Mouse (Mus musculus): ENCODE measurements at regions not wholly inside any gene's neighbourhood (a gene's known extent, or its start where the extent isn't known, plus 50 kb on each side); places are given as distances from the start of the nearest gene placed in this dataset.

GRCm38 (mm10) chr13:42593488-42594170 lies 86.8 kb upstream of the Phactr1 start:
- no peak overlapping the region for H3K27ac ChIP-seq (ENCODE audit: low read depth, low read length)
- H3K9me3 ChIP-seq (ENCODE audit: control insufficient read depth, low read length) = no peaks in the 10 kb centered on the region
- 78% methylated on average over 11 of the region's 11 CpGs for WGBS
- no peak for ATAC-seq (ENCODE audit: low read depth)
- no peaks in the 10 kb centered on the region for H3K27me3 ChIP-seq (ENCODE audit: control insufficient read depth, insufficient read depth, low read length)
- no peaks in the 10 kb centered on the region for H3K36me3 ChIP-seq (ENCODE audit: control insufficient read depth, insufficient read depth, low read length)
- H3K4me2 ChIP-seq (ENCODE audit: low read depth, low read length) = no peak overlapping the region
- no peak overlapping the region for H3K4me3 ChIP-seq (ENCODE audit: low read depth, low read length)
- H3K4me1 ChIP-seq (ENCODE audit: control insufficient read depth, insufficient read depth, low read length) = no peaks in the 10 kb centered on the region
- no peak overlapping the region for H3K9ac ChIP-seq (replicated peaks; ENCODE audit: low read depth, low read length)

GRCm38 (mm10) chr13:42595180-42595579 lies 85.2 kb upstream of the Phactr1 start:
- Histone ChIP-seq H3K9ac (replicated peaks; ENCODE audit: low read depth, low read length) (no peak overlapping the region), H3K4me2 (ENCODE audit: low read depth, low read length) (no peak overlapping the region), H3K27me3 (ENCODE audit: control insufficient read depth, insufficient read depth, low read length) (no peaks in the 10 kb centered on the region), H3K36me3 (ENCODE audit: control insufficient read depth, insufficient read depth, low read length) (no peaks in the 10 kb centered on the region), H3K27ac (ENCODE audit: low read depth, low read length) (no peak overlapping the region), H3K9me3 (ENCODE audit: control insufficient read depth, low read length) (no peaks in the 10 kb centered on the region), H3K4me3 (ENCODE audit: low read depth, low read length) (no peak overlapping the region), H3K4me1 (ENCODE audit: control insufficient read depth, insufficient read depth, low read length) (no peaks in the 10 kb centered on the region)
- ATAC-seq (ENCODE audit: low read depth) = no peak
- WGBS = 46% methylated on average over 3 of the region's 3 CpGs

GRCm38 (mm10) chr13:42597781-42598180 lies 82.6 kb upstream of the Phactr1 start:
- Histone ChIP-seq H3K36me3 (ENCODE audit: control insufficient read depth, insufficient read depth, low read length) (no peaks in the 10 kb centered on the region), H3K4me3 (ENCODE audit: low read depth, low read length) (no peak overlapping the region), H3K27me3 (ENCODE audit: control insufficient read depth, insufficient read depth, low read length) (no peaks in the 10 kb centered on the region), H3K4me1 (ENCODE audit: control insufficient read depth, insufficient read depth, low read length) (no peaks in the 10 kb centered on the region), H3K27ac (ENCODE audit: low read depth, low read length) (no peak overlapping the region), H3K9ac (replicated peaks; ENCODE audit: low read depth, low read length) (no peak overlapping the region), H3K4me2 (ENCODE audit: low read depth, low read length) (no peak overlapping the region), H3K9me3 (ENCODE audit: control insufficient read depth, low read length) (no peaks in the 10 kb centered on the region)
- no peak for ATAC-seq (ENCODE audit: low read depth)
- WGBS = 79% methylated on average over 3 of the region's 3 CpGs

GRCm38 (mm10) chr13:42603308-42603707 lies 77.1 kb upstream of the Phactr1 start:
- H3K4me2 ChIP-seq (ENCODE audit: low read depth, low read length) = no peak overlapping the region
- H3K4me3 ChIP-seq (ENCODE audit: low read depth, low read length) = no peak overlapping the region
- no peak overlapping the region for H3K27ac ChIP-seq (ENCODE audit: low read depth, low read length)
- no peaks in the 10 kb centered on the region for H3K4me1 ChIP-seq (ENCODE audit: control insufficient read depth, insufficient read depth, low read length)
- H3K9ac ChIP-seq (replicated peaks; ENCODE audit: low read depth, low read length) = no peak overlapping the region
- H3K27me3 ChIP-seq (ENCODE audit: control insufficient read depth, insufficient read depth, low read length) = no peaks in the 10 kb centered on the region
- H3K9me3 ChIP-seq (ENCODE audit: control insufficient read depth, low read length) = no peaks in the 10 kb centered on the region
- no peaks in the 10 kb centered on the region for H3K36me3 ChIP-seq (ENCODE audit: control insufficient read depth, insufficient read depth, low read length)
- WGBS = 85% methylated on average over 4 of the region's 4 CpGs
- no peak for ATAC-seq (ENCODE audit: low read depth)

- 46% methylated on average over 10 of the region's 10 CpGs for whole genome bisulfite sequencing
- no peak overlapping the region for H3K4me2 ChIP-seq (ENCODE audit: low read depth, low read length)
- no peak overlapping the region for H3K27ac ChIP-seq (ENCODE audit: low read depth, low read length)
- no peaks in the 10 kb centered on the region for H3K9me3 ChIP-seq (ENCODE audit: control insufficient read depth, low read length)
- no peaks in the 10 kb centered on the region for H3K27me3 ChIP-seq (ENCODE audit: control insufficient read depth, insufficient read depth, low read length)
- H3K4me3 ChIP-seq (ENCODE audit: low read depth, low read length) = no peak overlapping the region
- H3K36me3 ChIP-seq (ENCODE audit: control insufficient read depth, insufficient read depth, low read length) = no peaks in the 10 kb centered on the region
- no peak for ATAC-seq (ENCODE audit: low read depth)
- H3K9ac ChIP-seq (replicated peaks; ENCODE audit: low read depth, low read length) = no peak overlapping the region
- H3K4me1 ChIP-seq (ENCODE audit: control insufficient read depth, insufficient read depth, low read length) = no peaks in the 10 kb centered on the region
These were observed 72.7 kb upstream of the Phactr1 start for GRCm38 (mm10) chr13:42607735-42608134.

- no peaks in the 10 kb centered on the region for H3K36me3 ChIP-seq (ENCODE audit: control insufficient read depth, insufficient read depth, low read length)
- no peaks in the 10 kb centered on the region for H3K27me3 ChIP-seq (ENCODE audit: control insufficient read depth, insufficient read depth, low read length)
- ATAC-seq (ENCODE audit: low read depth) = no peak
- no peak overlapping the region for H3K4me3 ChIP-seq (ENCODE audit: low read depth, low read length)
- H3K27ac ChIP-seq (ENCODE audit: low read depth, low read length) = no peak overlapping the region
- no peak overlapping the region for H3K9ac ChIP-seq (replicated peaks; ENCODE audit: low read depth, low read length)
- H3K9me3 ChIP-seq (ENCODE audit: control insufficient read depth, low read length) = no peaks in the 10 kb centered on the region
- WGBS = 26% methylated on average over 4 of the region's 4 CpGs
- no peaks in the 10 kb centered on the region for H3K4me1 ChIP-seq (ENCODE audit: control insufficient read depth, insufficient read depth, low read length)
- H3K4me2 ChIP-seq (ENCODE audit: low read depth, low read length) = no peak overlapping the region
These were observed 71.5 kb upstream of the Phactr1 start for GRCm38 (mm10) chr13:42608963-42609362.

- H3K4me2 ChIP-seq (ENCODE audit: low read depth, low read length) = no peak overlapping the region
- H3K27me3 ChIP-seq (ENCODE audit: control insufficient read depth, insufficient read depth, low read length) = no peaks in the 10 kb centered on the region
- H3K4me1 ChIP-seq (ENCODE audit: control insufficient read depth, insufficient read depth, low read length) = no peaks in the 10 kb centered on the region
- ATAC-seq (ENCODE audit: low read depth) = no peak
- no peaks in the 10 kb centered on the region for H3K36me3 ChIP-seq (ENCODE audit: control insufficient read depth, insufficient read depth, low read length)
- 90% methylated on average over 4 of the region's 4 CpGs for WGBS
- no peak overlapping the region for H3K9ac ChIP-seq (replicated peaks; ENCODE audit: low read depth, low read length)
- H3K4me3 ChIP-seq (ENCODE audit: low read depth, low read length) = no peak overlapping the region
- H3K27ac ChIP-seq (ENCODE audit: low read depth, low read length) = no peak overlapping the region
- no peaks in the 10 kb centered on the region for H3K9me3 ChIP-seq (ENCODE audit: control insufficient read depth, low read length)
These were observed 67.1 kb upstream of the Phactr1 start for GRCm38 (mm10) chr13:42613326-42613725.

GRCm38 (mm10) chr13:42615826-42616225 lies 64.6 kb upstream of the Phactr1 start:
- no peaks in the 10 kb centered on the region for H3K9me3 ChIP-seq (ENCODE audit: control insufficient read depth, low read length)
- H3K4me1 ChIP-seq (ENCODE audit: control insufficient read depth, insufficient read depth, low read length) = no peaks in the 10 kb centered on the region
- 84% methylated on average over 5 of the region's 5 CpGs for WGBS
- H3K9ac ChIP-seq (replicated peaks; ENCODE audit: low read depth, low read length) = no peak overlapping the region
- no peak overlapping the region for H3K27ac ChIP-seq (ENCODE audit: low read depth, low read length)
- H3K4me3 ChIP-seq (ENCODE audit: low read depth, low read length) = no peak overlapping the region
- H3K27me3 ChIP-seq (ENCODE audit: control insufficient read depth, insufficient read depth, low read length) = no peaks in the 10 kb centered on the region
- H3K4me2 ChIP-seq (ENCODE audit: low read depth, low read length) = no peak overlapping the region
- H3K36me3 ChIP-seq (ENCODE audit: control insufficient read depth, insufficient read depth, low read length) = no peaks in the 10 kb centered on the region
- no peak for ATAC-seq (ENCODE audit: low read depth)

- no peaks in the 10 kb centered on the region for H3K36me3 ChIP-seq (ENCODE audit: control insufficient read depth, insufficient read depth, low read length)
- H3K4me2 ChIP-seq (ENCODE audit: low read depth, low read length) = no peak overlapping the region
- no peak overlapping the region for H3K27ac ChIP-seq (ENCODE audit: low read depth, low read length)
- H3K4me3 ChIP-seq (ENCODE audit: low read depth, low read length) = no peak overlapping the region
- H3K9me3 ChIP-seq (ENCODE audit: control insufficient read depth, low read length) = no peaks in the 10 kb centered on the region
- no peak for ATAC-seq (ENCODE audit: low read depth)
- 94% methylated on average over 6 of the region's 6 CpGs for WGBS
- no peaks in the 10 kb centered on the region for H3K27me3 ChIP-seq (ENCODE audit: control insufficient read depth, insufficient read depth, low read length)
- no peaks in the 10 kb centered on the region for H3K4me1 ChIP-seq (ENCODE audit: control insufficient read depth, insufficient read depth, low read length)
- no peak overlapping the region for H3K9ac ChIP-seq (replicated peaks; ENCODE audit: low read depth, low read length)
These were observed 63.2 kb upstream of the Phactr1 start for GRCm38 (mm10) chr13:42617225-42617624.

Measured in neural tube, embryonic 14.5 days (tissue).